Mouse (Mus musculus) liver, embryonic 15.5 days (tissue): Measurements from ENCODE around the gene Sstr2. TPM values are rescaled to one million over a fixed set of nuclear protein-coding genes. Genes with fewer than 3 reads are reported as not detected.
A peak's percentile ranks its signal among the peaks of the same experiment; 100 is the strongest.

Source experiments
- ATAC-seq: fragments of 200-750 bp; cut with Nextera tagmentation; 2 replicates; pipeline ENCODE4 v1.8.0; 2017; ENCODE audit warnings: moderate number of reproducible peaks, mild to moderate bottlenecking, moderate library complexity; ENCODE audit not compliant: insufficient read depth
- H3K27ac ChIP-seq: fragments of 300-500 bp; sonication (generic); replicated peaks from 2 replicates; pipeline ENCODE4 v1.5.1; 2015; ENCODE audit warnings: mild to moderate bottlenecking, inconsistent platforms
- H3K27me3 ChIP-seq: fragments of 300-500 bp; sonication (generic); 2 replicates; pipeline ENCODE4 v1.6.1; 2015; ENCODE audit warnings: mild to moderate bottlenecking, inconsistent platforms
- H3K36me3 ChIP-seq: fragments of 300-500 bp; sonication (generic); replicated peaks from 2 replicates; pipeline ENCODE4 v1.6.1; 2015; ENCODE audit warnings: moderate library complexity, mild to moderate bottlenecking, inconsistent platforms
- H3K4me1 ChIP-seq: fragments of 300-500 bp; sonication (generic); replicated peaks from 2 replicates; pipeline ENCODE4 v1.6.1; 2015; ENCODE audit warnings: inconsistent platforms
- H3K4me2 ChIP-seq: fragments of 300-500 bp; sonication (generic); 2 replicates; pipeline ENCODE4 v1.6.1; 2015; ENCODE audit warnings: moderate library complexity, mild to moderate bottlenecking, inconsistent platforms
- H3K4me3 ChIP-seq: fragments of 300-500 bp; sonication (generic); replicated peaks from 2 replicates; pipeline ENCODE4 v1.5.1; 2015; ENCODE audit warnings: mild to moderate bottlenecking, inconsistent platforms
- H3K9ac ChIP-seq: fragments of 300-500 bp; sonication (generic); 2 replicates; pipeline ENCODE4 v1.6.1; 2015; ENCODE audit warnings: moderate library complexity, mild to moderate bottlenecking, inconsistent platforms
- H3K9me3 ChIP-seq: fragments of 300-500 bp; sonication (generic); replicated peaks from 2 replicates; pipeline ENCODE4 v1.6.1; 2016; ENCODE audit warnings: inconsistent platforms
- WGBS: fragments of 180-500 bp; shearing (Covaris S2); methylation state at CpG from one replicate; pipeline ENCODE4 v1.1.7; 2015; ENCODE audit warnings: mixed read lengths; ENCODE audit not compliant: insufficient replicate concordance; 5-methylcytosine and 5-hydroxymethylcytosine counted together
- polyA plus RNA-seq: library from polyadenylated mRNA; unstranded; fragments of >200 nt; fragmentation: Nextera tagmentation; extraction: Ambion mirVana; gene quantifications from 2 replicates; pipeline ENCODE4 v1.2.1, GENCODE M21; 2015

Sstr2 gene
- polyA plus RNA-seq, 1 experiment from 2014 or later = 4.9 TPM

- H3K4me1 ChIP-seq = peaks cover 76% of the 10 kb centered on the region
- ATAC-seq = peak; percentile 20; the same call in 1 of the 2 replicates
- 40% methylated on average over 4 of the region's 4 CpGs for WGBS
Observed at GRCm38 (mm10) chr11:113669711-113670110, 50.6 kb downstream of the Sstr2 start.

GRCm38 (mm10) chr11:113673614-113674013, 54.5 kb downstream of the Sstr2 start:
- Histone ChIP-seq H3K27ac (no peak overlapping the region), H3K36me3 (peaks cover 96% of the 10 kb centered on the region), H3K4me3 (no peak overlapping the region), H3K4me1 (peaks cover 54% of the 10 kb centered on the region), H3K4me2 (no peak overlapping the region), H3K27me3 (no peaks in the 10 kb centered on the region), H3K9me3 (no peaks in the 10 kb centered on the region), H3K9ac (no peak overlapping the region)
- ATAC-seq = no peak
- WGBS = 88% methylated on average over 4 of the region's 4 CpGs

More at GRCm38 (mm10) chr11:113669711-113670110, 50.6 kb downstream of the Sstr2 start:
- Histone ChIP-seq H3K4me2 (no peak overlapping the region), H3K36me3 (peaks cover 84% of the 10 kb centered on the region), H3K9me3 (no peaks in the 10 kb centered on the region), H3K27me3 (no peaks in the 10 kb centered on the region), H3K9ac (no peak overlapping the region), H3K4me3 (no peak overlapping the region), H3K27ac (peak overlapping the region; percentile 39; the same call in 1 of the 2 replicates)

- no peak overlapping the region for H3K9ac ChIP-seq
- H3K4me2 ChIP-seq = no peak overlapping the region
- no peak for ATAC-seq
- no peak overlapping the region for H3K27ac ChIP-seq
- 91% methylated on average over 5 of the region's 5 CpGs for WGBS
- no peaks in the 10 kb centered on the region for H3K27me3 ChIP-seq
- H3K9me3 ChIP-seq = no peaks in the 10 kb centered on the region
- H3K4me1 ChIP-seq = peaks cover 52% of the 10 kb centered on the region
- no peak overlapping the region for H3K4me3 ChIP-seq
- peaks cover 92% of the 10 kb centered on the region for H3K36me3 ChIP-seq
Observed at GRCm38 (mm10) chr11:113674595-113674994, 55.5 kb downstream of the Sstr2 start.

Other genes with a start within 250 kb of the Sstr2 start
- gene Cog1, start 29.8 kb downstream of the Sstr2 start, polyA plus RNA-seq = 14.9 and 15.0 TPM in 2 replicates
- 12.4 and 14.5 TPM in 2 replicates for gene Slc39a11, start 30.7 kb downstream of the Sstr2 start, polyA plus RNA-seq
- gene Fam104a, start 64.8 kb downstream of the Sstr2 start, polyA plus RNA-seq = 40.6 and 45.1 TPM in 2 replicates
- gene D11Wsu47e, start 65.1 kb downstream of the Sstr2 start, polyA plus RNA-seq = 9.2 and 10.8 TPM in 2 replicates
- not detected in 2 replicates for gene Cpsf4l, start 90.7 kb downstream of the Sstr2 start, polyA plus RNA-seq
- gene Cdc42ep4, start 132.5 kb downstream of the Sstr2 start, polyA plus RNA-seq = 17.1 and 19.8 TPM in 2 replicates